ENCODE assay signal across 7 mouse cellular contexts in genomic region chr10:127255625-127256345, GRCm38 (mm10). TPM values are rescaled to one million over a fixed set of nuclear protein-coding genes. Genes with fewer than 3 reads are reported as not detected.
DNase-seq lines count a peak whose midpoint lies in the region; ATAC-seq and TF ChIP-seq lines count a peak whose summit lies in the region.

No protein-coding gene starts in this region.

- H3K4me1 ChIP-seq in hindbrain, postnatal 0 days (ENCODE audit: insufficient read depth, low read length) = peaks cover 5% of the 10 kb centered on the region; the same call in 1 of the 2 replicates
- no peaks in the 10 kb centered on the region for H3K4me1 ChIP-seq in liver, embryonic 13.5 days (replicated peaks)

- DNase-seq in Muller cell, postnatal 12 days (ENCODE audit: inconsistent ontology term) = peak; percentile 59
- DNase-seq in adrenal gland, postnatal 14 days = peak; percentile 83
- DNase-seq in forelimb bud, embryonic 11.5 days (ENCODE audit: low read depth, low spot score) = peak; percentile 69
- peak; percentile 80 for DNase-seq in hindbrain, postnatal 0 days (ENCODE audit: low spot score)
- DNase-seq in liver, embryonic 13.5 days = peak; percentile 27
- peak; percentile 57 for DNase-seq in ovary, postnatal 14 days (ENCODE audit: low spot score)

- H3K36me3 ChIP-seq in hindbrain, postnatal 0 days (ENCODE audit: insufficient read depth, low read length) = 0 out of 2 replicates have a peak, but pooled peaks cover 7% of the 10 kb centered on the region
- no peaks in the 10 kb centered on the region for H3K36me3 ChIP-seq in liver, embryonic 13.5 days

- H3K27me3 ChIP-seq in hindbrain, postnatal 0 days (ENCODE audit: insufficient read depth, low read length) = no peaks in the 10 kb centered on the region
- H3K27me3 ChIP-seq in liver, embryonic 13.5 days = peaks cover 47% of the 10 kb centered on the region

- no peak overlapping the region for H3K4me3 ChIP-seq in hindbrain, postnatal 0 days (ENCODE audit: low read length)
- H3K4me3 ChIP-seq in liver, embryonic 13.5 days (replicated peaks) = no peak overlapping the region

- H3K9ac ChIP-seq in hindbrain, postnatal 0 days (replicated peaks; ENCODE audit: low read length) = no peak overlapping the region
- no peak overlapping the region for H3K9ac ChIP-seq in liver, embryonic 13.5 days

- WGBS in hindbrain, postnatal 0 days = 25% methylated on average over 14 of the region's 14 CpGs
- 21% methylated on average over 14 of the region's 14 CpGs for WGBS in liver, embryonic 13.5 days (ENCODE audit: insufficient replicate concordance)

- peak overlapping the region; percentile 33 for H3K4me2 ChIP-seq in hindbrain, postnatal 0 days (ENCODE audit: low read depth, low read length)
- H3K4me2 ChIP-seq in liver, embryonic 13.5 days = no peak overlapping the region

- no peaks in the 10 kb centered on the region for H3K9me3 ChIP-seq in hindbrain, postnatal 0 days (ENCODE audit: low read length)
- no peaks in the 10 kb centered on the region for H3K9me3 ChIP-seq in liver, embryonic 13.5 days (replicated peaks)

- TF ChIP-seq CTCF in hindbrain, postnatal 0 days (IDR thresholded peaks at IDR 0.05; ENCODE audit: low read depth) = peak; percentile 44

- ATAC-seq in hindbrain, postnatal 0 days = peak; percentile 81
- no peak for ATAC-seq in liver, embryonic 13.5 days (ENCODE audit: low read depth)
- ATAC-seq in monocyte, adult 5-6 weeks (replicated peaks; ENCODE audit: insufficient number of reproducible peaks, low FRiP score, low TSS enrichment, poor library complexity, severe bottlenecking) = no peak

- H3K27ac ChIP-seq in hindbrain, postnatal 0 days = no peak overlapping the region
- H3K27ac ChIP-seq in liver, embryonic 13.5 days = no peak overlapping the region

RNA-seq across cellular contexts. Expression of gene Kif5a, which starts 7.4 kb away (rescaled TPM):
- 7.6 and 11.5 TPM in 2 replicates for total RNA-seq in adrenal gland, postnatal 14 days (2021)
- total RNA-seq in hindbrain, postnatal 0 days (2014; rRNA removed) = 231 and 249 TPM in 2 replicates
- polyA plus RNA-seq in hindbrain, postnatal 0 days (2015; fragmentation: Nextera tagmentation; extraction: Ambion mirVana) = 98.4 and 103 TPM in 2 replicates
- polyA plus RNA-seq in liver, embryonic 13.5 days (2015; fragmentation: Nextera tagmentation; extraction: Ambion mirVana) = 0.02 and 0.14 TPM in 2 replicates
- 0.19 to 0.48 TPM in 2 of 3 replicates, not detected in the other for total RNA-seq in monocyte, adult 5-6 weeks (2017)

RNA-seq across cellular contexts. Expression of gene Dctn2, which starts 10.4 kb away (rescaled TPM):
- 142 and 153 TPM in 2 replicates for total RNA-seq in adrenal gland, postnatal 14 days (2021)
- 314 and 348 TPM in 2 replicates for total RNA-seq in hindbrain, postnatal 0 days (2014; rRNA removed)
- polyA plus RNA-seq in hindbrain, postnatal 0 days (2015; fragmentation: Nextera tagmentation; extraction: Ambion mirVana) = 319 and 323 TPM in 2 replicates
- 80.0 and 80.1 TPM in 2 replicates for polyA plus RNA-seq in liver, embryonic 13.5 days (2015; fragmentation: Nextera tagmentation; extraction: Ambion mirVana)
- 89.0 to 104 TPM (median 92.1 TPM) in 3 replicates for total RNA-seq in monocyte, adult 5-6 weeks (2017)

RNA-seq across cellular contexts. Expression of gene Mbd6, which starts 33.0 kb away (rescaled TPM):
- 47.9 and 54.0 TPM in 2 replicates for total RNA-seq in adrenal gland, postnatal 14 days (2021)
- 8.1 and 11.2 TPM in 2 replicates for total RNA-seq in hindbrain, postnatal 0 days (2014; rRNA removed)
- 8.3 and 11.5 TPM in 2 replicates for polyA plus RNA-seq in hindbrain, postnatal 0 days (2015; fragmentation: Nextera tagmentation; extraction: Ambion mirVana)
- 5.9 and 6.5 TPM in 2 replicates for polyA plus RNA-seq in liver, embryonic 13.5 days (2015; fragmentation: Nextera tagmentation; extraction: Ambion mirVana)
- 4.2 to 15.5 TPM (median 12.1 TPM) in 3 replicates for total RNA-seq in monocyte, adult 5-6 weeks (2017)

RNA-seq across cellular contexts. Expression of gene Pip4k2c, which starts 44.4 kb away (rescaled TPM):
- 28.5 and 29.2 TPM in 2 replicates for total RNA-seq in adrenal gland, postnatal 14 days (2021)
- total RNA-seq in hindbrain, postnatal 0 days (2014; rRNA removed) = 18.3 and 22.8 TPM in 2 replicates
- polyA plus RNA-seq in hindbrain, postnatal 0 days (2015; fragmentation: Nextera tagmentation; extraction: Ambion mirVana) = 19.9 and 20.2 TPM in 2 replicates
- polyA plus RNA-seq in liver, embryonic 13.5 days (2015; fragmentation: Nextera tagmentation; extraction: Ambion mirVana) = 39.8 and 45.8 TPM in 2 replicates
- total RNA-seq in monocyte, adult 5-6 weeks (2017) = 15.7 to 32.0 TPM (median 21.5 TPM) in 3 replicates

RNA-seq across cellular contexts. Expression of gene Mars, which starts 55.8 kb away (rescaled TPM):
- 81.9 and 98.4 TPM in 2 replicates for total RNA-seq in adrenal gland, postnatal 14 days (2021)
- 74.4 and 90.4 TPM in 2 replicates for total RNA-seq in hindbrain, postnatal 0 days (2014; rRNA removed)
- polyA plus RNA-seq in hindbrain, postnatal 0 days (2015; fragmentation: Nextera tagmentation; extraction: Ambion mirVana) = 104 TPM in 2 replicates
- 150 and 166 TPM in 2 replicates for polyA plus RNA-seq in liver, embryonic 13.5 days (2015; fragmentation: Nextera tagmentation; extraction: Ambion mirVana)
- 56.6 to 72.2 TPM (median 64.5 TPM) in 3 replicates for total RNA-seq in monocyte, adult 5-6 weeks (2017)

Comparison
In these comparisons a context has a peak if more than half of its experiments do, and no peak if none do; other contexts are left out.
1. DNase-seq: peak in every context shown above with its lines; median percentile 83 in adrenal gland, postnatal 14 days; 80 in hindbrain, postnatal 0 days; 69 in forelimb bud, embryonic 11.5 days; 59 in Muller cell, postnatal 12 days; 57 in ovary, postnatal 14 days; 27 in liver, embryonic 13.5 days.
2. RNA of gene Kif5a, which starts 7.4 kb away (total RNA-seq): 231 to 249 TPM in hindbrain, postnatal 0 days; 7.6 to 11.5 TPM in adrenal gland, postnatal 14 days and 0.19 to 0.48 TPM in monocyte, adult 5-6 weeks; every median in the first group is over 10 times any median in the second.